Mouse (Mus musculus): ENCODE data around the gene Nkain2.

GRCm38 (mm10) chr10:32052045-32052444 is 838.2 kb downstream of the Nkain2 start:
- TF ChIP-seq GATA1 (IDR thresholded peaks at IDR 0.05; ENCODE audit: borderline replicate concordance, low read length), result no peak
- no peak for TF ChIP-seq CTCF (IDR thresholded peaks at IDR 0.05; ENCODE audit: low read depth, low read length)
- TF ChIP-seq TAL1 (conservative IDR thresholded peaks at IDR 0.05; ENCODE audit: low read depth, low read length), result no peak
- no peak for TF ChIP-seq GATA2 (IDR thresholded peaks at IDR 0.05; ENCODE audit: borderline replicate concordance, low read depth, low read length)

All from G1E (cell line).